Mouse (Mus musculus) ZHBTc4 (cell line): ENCODE results near the gene Ccdc78.

ENCODE experiments used
- DNase-seq: peaks from one replicate; pipeline ENCODE4 v3.0.0-alpha.2; 2011; ENCODE audit warnings: low read depth, low spot score

Ccdc78 gene

GRCm38 (mm10) chr17:25786280-25786679 lies at the start of gene Ccdc78:
TSS of gene Ccdc78 (plus strand) at chr17:25786580.
- no peak for DNase-seq

- DNase-seq, result no peak
These were observed 47.5 kb upstream of the Ccdc78 start for GRCm38 (mm10) chr17:25738861-25739260.

- DNase-seq, result peak; percentile 72
These were observed 44.9 kb upstream of the Ccdc78 start for GRCm38 (mm10) chr17:25741471-25741870.

GRCm38 (mm10) chr17:25743831-25744230 lies 42.5 kb upstream of the Ccdc78 start:
- no peak for DNase-seq

GRCm38 (mm10) chr17:25744311-25744710 lies 42.1 kb upstream of the Ccdc78 start:
- DNase-seq, result no peak

- no peak for DNase-seq
These were observed 38.1 kb upstream of the Ccdc78 start for GRCm38 (mm10) chr17:25748238-25748637.

GRCm38 (mm10) chr17:25749314-25749713 lies 37.1 kb upstream of the Ccdc78 start:
- DNase-seq, result no peak

GRCm38 (mm10) chr17:25751446-25751845 lies 34.9 kb upstream of the Ccdc78 start:
- DNase-seq, result no peak

- DNase-seq, result no peak
These were observed 32.1 kb upstream of the Ccdc78 start, which contains the start of gene Msln for GRCm38 (mm10) chr17:25754241-25754640. TSS of gene Msln (minus strand) at chr17:25754378.

- DNase-seq, result peak; percentile 58
These were observed 31.3 kb upstream of the Ccdc78 start for GRCm38 (mm10) chr17:25755086-25755485.

- DNase-seq, result peak; percentile 70
These were observed 30.6 kb upstream of the Ccdc78 start for GRCm38 (mm10) chr17:25755627-25756377.

- peak; percentile 93 for DNase-seq
These were observed 29.8 kb upstream of the Ccdc78 start for GRCm38 (mm10) chr17:25756378-25757242.

- DNase-seq, result no peak
These were observed 28.7 kb upstream of the Ccdc78 start for GRCm38 (mm10) chr17:25757691-25758090.

- no peak for DNase-seq
These were observed 26.2 kb upstream of the Ccdc78 start for GRCm38 (mm10) chr17:25760148-25760547.

GRCm38 (mm10) chr17:25761561-25761970 lies 24.8 kb upstream of the Ccdc78 start:
- no peak for DNase-seq

- DNase-seq, result peak; percentile 54
These were observed 23.8 kb upstream of the Ccdc78 start for GRCm38 (mm10) chr17:25762591-25762990.

GRCm38 (mm10) chr17:25765886-25766285 lies 20.5 kb upstream of the Ccdc78 start:
- no peak for DNase-seq

- no peak for DNase-seq
These were observed 17.0 kb upstream of the Ccdc78 start for GRCm38 (mm10) chr17:25769331-25769730.

GRCm38 (mm10) chr17:25773549-25774120 lies 12.7 kb upstream of the Ccdc78 start, which contains the start of gene Narfl:
TSS of gene Narfl (plus strand) at chr17:25773776.
- peak; percentile 99 for DNase-seq

GRCm38 (mm10) chr17:25775318-25776062 lies 10.9 kb upstream of the Ccdc78 start:
- no peak for DNase-seq

- no peak for DNase-seq
These were observed 8.4 kb upstream of the Ccdc78 start for GRCm38 (mm10) chr17:25777948-25778347.
